Mouse (Mus musculus): ENCODE measurements around the gene Tiam1.

DNA sequence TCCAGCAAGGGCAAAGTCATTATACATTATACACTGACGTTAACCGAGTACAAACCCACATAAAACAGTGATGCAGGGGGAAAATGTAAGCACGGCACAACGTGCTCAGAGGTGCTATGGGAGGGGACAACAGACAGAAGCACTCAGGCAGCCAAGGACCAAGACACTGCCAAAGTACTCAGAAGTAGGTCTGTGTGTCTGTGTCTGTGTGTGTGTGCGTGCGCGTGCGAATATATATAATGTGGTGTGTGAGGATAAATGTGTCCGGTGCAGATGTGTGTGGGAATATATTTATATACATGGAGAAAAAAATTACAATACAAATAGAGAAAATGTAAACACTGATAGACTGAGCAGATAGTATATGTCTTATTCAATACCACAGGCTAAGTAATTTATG is 50.6 kb downstream of the Tiam1 start:
- TF ChIP-seq CTCF (IDR thresholded peaks at IDR 0.05; ENCODE audit: extremely low read depth, insufficient read length, insufficient replicate concordance, low read depth, low read length): no peak
- TF ChIP-seq POLR2A (IDR thresholded peaks at IDR 0.05; ENCODE audit: low read depth, low read length): no peak

Data from small intestine, adult 2 months (tissue).